Mouse (Mus musculus): ENCODE measurements around the gene Hoxc12.

The Hoxc12 gene

DNA sequence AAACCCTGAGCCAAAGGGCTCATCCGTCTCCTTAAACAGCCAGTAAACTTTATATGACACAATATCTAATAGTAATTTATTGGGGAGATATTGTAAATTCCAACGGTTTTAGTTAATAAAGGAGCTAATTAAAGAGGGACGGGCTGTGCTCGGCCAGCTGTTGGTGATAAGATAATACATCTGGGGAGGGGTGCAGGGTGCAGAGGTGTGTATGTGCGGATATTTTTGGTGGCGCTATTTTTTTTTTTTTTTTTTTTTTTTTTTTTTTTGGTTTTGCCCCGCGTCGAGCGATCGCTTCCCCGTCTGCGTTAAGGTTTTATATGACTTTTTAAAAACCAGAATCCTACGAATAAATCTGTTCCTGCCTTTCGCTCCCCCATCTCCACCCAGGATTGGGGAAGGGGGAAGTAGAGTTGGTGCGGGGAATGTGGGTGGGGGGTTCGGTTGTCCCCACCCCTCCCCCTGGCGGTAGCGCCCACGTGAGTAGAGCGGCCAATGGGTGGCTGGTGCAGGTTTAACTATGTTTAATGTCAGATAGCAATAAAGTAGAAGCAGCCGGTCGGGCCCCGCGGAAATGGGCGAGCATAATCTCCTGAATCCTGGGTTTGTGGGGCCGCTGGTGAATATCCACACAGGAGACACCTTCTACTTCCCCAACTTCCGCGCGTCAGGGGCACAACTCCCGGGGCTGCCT, at the start of gene Hoxc12:
Hoxc12 (plus strand) TSS at position 479 of the 694 bp plus-strand sequence.
- no peak for DNase-seq (ENCODE audit: inconsistent ontology term)

DNA sequence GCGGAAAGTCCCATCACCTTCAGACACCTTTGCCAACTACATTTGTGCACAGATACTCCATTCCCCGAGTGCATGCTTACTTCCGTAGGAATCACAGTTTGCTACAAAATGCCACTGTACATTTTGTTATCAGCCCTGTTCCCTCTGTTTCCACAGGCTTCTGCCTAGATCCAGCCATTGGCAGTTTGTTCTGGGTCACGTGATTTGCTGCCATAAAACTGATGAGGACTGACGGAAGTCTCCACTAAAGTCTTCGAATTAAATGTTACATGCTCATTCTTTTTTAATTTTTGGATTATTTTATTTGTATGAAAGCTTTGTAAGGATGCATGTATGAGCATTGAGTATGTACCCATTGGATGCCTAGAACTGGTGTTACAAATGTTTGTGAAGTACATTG, 41.4 kb upstream of the Hoxc12 start:
- DNase-seq (ENCODE audit: inconsistent ontology term), result no peak

DNA sequence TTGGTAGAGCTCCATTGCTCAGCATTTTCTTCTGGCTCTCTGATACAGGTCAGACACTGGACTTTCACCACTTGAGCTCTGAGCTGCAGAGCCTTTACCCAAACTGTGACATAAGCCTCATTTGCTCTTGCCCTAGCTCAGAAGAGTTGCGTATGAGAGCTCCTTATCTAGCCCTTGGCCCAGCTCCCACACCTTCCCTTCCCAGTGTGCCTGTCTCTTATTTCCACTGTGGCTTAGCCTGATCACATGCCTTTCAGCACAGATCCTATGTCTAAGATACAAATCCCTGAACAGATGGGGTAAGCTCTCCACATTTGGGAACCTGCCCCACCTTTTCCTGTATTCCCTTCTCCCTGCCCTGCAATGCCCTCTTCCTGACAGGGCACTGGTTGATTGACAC, 31.6 kb upstream of the Hoxc12 start:
- no peak for DNase-seq (ENCODE audit: inconsistent ontology term)

DNA sequence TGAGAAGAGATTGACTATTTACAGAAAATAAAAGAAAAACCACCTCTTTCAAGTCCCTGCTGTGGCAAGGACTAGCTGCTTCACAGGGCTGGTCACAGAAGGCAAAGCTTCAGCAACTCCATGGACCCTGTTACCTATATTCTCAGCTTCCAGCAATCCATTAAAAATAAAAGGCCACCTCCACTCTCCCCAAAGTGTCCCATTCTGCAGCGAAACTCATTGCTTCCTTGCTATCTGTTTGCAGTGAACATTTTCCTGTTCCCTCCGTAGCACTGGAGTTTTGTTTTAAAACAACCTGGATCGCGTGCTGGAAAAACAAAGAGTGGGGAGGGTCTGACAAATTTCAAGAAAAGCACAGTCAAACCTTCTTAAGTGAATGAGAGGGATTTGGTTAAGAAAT, 27.0 kb upstream of the Hoxc12 start:
- DNase-seq (ENCODE audit: inconsistent ontology term), result no peak

DNA sequence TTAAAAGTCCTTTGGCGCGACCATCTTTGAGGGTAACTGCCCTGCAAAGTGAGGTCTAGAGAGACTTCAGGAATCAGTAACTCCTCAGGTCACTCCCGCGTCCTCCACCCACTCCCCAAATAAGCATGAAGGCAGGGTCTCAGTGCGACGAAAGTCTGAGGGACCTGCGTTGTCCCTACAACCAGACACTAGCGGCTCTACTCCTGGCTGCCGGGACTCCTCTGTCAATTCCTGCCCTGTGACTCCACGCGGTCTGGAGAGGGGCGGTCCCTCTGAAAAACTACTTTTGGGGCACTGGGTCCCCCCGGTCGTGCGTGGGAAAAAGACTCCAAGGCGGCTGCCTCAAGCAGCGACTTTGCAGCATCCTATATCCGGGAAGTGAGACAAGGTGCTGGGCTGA, 26.5 kb upstream of the Hoxc12 start:
- no peak for DNase-seq (ENCODE audit: inconsistent ontology term)

DNA sequence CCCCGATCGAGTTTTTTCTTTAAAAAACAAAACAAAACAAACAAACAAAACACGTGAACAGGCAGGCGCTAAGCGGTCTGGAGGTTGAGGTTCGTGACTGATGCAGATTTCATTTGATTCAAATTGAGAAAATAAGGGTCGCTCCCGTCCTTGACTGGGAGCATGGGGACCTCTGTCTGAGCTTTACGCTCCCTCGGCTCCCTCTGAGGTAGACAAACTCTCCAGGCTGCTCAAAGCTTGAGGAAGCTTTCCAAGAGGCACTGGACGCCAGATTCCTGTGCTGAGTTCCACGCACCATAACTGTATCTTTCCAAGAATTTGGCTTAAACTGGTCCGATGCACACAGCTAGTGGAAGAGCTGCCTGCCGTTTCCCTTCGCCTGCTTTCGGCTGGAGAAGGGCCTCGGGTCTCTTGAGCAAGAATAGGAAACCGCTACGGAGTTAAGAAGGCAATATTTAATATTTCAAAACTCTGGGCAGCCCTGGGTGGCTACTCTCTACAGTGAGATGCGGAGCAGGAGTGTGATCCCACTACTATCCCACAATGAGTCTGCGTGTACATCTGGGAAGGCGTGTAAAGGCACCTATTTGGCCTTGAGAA, 26.0 kb upstream of the Hoxc12 start:
- no peak for DNase-seq (ENCODE audit: inconsistent ontology term)

DNA sequence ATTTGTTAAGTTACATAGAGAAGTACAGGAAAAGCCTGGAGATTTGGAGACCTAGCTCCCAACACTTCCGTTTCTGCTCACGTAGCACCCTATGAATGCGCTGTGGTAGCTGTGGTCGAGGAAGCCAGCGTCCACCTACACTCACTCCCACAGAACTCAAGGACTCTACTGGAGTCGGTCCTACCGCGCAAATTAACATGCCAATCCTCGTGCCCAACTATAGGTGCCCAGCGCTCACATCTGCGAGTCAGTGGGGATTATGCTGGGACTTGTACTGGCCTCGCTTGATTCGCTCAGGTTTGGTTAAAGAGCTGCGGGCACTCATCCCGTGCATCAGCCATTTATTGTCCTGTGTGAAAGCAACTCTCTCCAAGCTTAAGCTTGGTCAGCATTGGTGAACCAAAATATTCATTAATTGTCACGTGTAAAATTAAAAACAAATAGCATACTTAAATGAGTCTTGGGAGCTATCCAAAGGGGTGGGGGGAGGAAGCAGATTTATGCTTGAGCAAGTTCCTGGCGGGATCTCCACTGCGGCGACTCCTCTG, 23.4 kb upstream of the Hoxc12 start:
- no peak for DNase-seq (ENCODE audit: inconsistent ontology term)

DNA sequence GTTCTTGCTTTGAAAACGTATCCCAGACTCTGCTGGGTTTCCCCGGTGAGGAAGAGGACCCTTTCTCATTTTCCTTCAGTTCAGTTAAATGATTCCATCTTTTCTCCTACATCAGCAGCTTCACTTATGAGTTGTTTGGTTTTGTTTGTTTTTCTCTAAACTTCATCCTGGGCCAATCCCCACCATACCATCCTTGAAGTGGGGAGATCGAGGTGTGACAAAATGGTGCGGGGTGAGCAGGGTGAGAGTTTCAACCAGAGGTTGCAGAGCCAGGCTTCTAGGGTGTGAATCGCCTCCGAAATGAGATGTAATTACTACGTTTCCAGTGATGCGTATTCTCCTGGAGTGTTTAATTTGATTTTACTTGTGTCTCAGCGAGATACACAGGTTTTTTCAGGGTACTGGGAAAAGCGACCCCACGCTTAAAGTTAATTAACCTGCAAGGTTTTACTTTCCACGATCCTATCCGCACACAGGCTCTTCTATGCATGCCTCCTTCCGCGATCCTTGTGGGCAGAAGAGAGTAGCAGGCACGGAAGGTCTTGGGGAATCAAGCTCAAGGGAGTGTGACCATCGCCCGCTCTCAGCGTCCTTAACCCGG, 18.5 kb upstream of the Hoxc12 start:
- no peak for DNase-seq (ENCODE audit: inconsistent ontology term)

DNA sequence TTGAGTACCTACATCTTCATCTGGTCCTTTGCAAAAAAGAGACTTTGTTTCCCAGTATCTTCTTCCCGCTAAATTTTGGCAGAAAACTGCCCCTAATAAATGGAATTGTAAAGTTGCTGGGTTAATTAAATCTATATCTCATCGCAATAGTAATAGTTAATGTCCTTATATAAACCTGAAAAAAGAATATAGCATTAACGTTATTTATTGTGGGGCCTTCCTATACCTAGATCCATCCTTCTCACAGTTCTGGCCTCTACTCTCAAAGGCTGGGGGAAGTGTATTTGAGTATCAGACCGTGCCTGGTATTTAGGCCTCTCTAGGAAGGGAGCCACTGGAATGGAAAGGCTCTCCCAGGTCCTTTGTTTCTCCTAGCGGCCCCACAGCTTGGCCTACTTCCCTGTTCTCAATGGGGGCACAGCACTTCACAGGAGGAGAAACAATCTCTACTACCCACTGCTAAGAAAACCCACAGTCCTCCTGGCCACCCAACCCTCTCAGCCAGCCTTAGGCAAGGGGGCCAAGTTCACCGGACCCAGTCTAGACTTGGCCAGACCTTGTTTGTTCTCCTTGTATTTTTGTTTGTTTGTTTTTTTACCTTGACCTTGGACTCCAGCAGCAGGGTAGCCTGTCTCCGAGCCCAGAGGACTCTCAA, 17.8 kb upstream of the Hoxc12 start:
- DNase-seq (ENCODE audit: inconsistent ontology term), result no peak

DNA sequence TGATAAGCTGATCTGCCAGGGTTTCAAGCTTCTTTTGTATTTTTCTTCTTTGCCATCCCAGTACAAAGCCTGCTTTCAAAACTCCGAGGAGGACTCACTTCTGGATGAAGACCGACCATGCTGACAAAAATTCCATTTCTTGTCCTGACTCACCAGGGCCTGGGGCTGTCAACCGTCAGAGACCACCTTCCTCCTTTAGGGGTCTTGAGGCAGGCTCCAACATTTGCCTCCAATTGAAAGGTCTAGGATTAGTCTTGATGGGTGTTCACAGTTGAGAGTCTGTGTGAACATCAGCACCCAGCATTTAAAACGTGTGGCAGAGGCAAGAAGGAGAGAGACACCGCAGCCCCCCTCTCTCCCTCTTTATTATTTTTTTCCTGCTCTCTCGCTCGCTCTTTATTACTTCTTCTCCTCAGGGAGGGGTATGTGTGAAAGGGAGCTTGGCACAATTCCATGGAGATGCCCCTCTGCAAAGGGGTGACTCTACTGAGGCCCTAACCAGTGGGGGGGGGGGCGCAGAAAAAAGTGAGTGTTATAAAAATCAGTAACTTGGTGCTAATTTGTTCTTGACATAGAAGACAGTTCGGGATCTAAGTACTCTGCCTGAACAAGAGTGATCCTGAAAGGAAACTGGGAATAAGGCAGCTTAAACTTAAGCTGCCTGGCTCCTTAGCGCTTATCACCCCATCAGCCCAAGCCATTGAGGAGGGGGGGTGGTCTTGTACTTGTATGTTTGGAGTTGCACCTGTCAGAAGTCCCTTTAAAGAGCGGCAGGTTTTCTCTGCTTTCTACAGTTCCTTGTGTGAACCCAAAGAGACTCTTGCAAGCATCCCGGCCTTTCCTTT, 17.0 kb upstream of the Hoxc12 start:
- no peak for DNase-seq (ENCODE audit: inconsistent ontology term)

DNA sequence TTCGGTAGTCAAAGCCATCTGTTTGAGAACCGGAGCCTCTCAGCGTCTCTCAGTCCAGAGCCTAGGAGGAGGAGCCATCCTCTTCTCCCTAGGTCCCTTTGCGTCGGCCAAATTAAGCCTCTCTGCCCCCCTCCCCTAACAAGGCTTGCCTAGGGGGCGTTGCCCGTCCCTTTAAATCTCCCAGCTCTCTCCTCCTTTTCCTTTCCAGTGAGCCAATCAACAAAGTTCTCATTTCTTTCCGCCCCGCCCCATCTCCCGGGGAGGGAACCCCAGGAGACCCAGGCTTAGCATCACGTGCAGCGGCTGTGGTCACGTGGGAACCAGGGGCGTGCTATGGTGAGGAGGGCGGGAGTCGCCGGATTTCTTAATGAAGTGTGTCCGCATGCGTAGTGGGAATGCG, 15.9 kb upstream of the Hoxc12 start:
- peak; percentile 42 for DNase-seq (ENCODE audit: inconsistent ontology term)

DNA sequence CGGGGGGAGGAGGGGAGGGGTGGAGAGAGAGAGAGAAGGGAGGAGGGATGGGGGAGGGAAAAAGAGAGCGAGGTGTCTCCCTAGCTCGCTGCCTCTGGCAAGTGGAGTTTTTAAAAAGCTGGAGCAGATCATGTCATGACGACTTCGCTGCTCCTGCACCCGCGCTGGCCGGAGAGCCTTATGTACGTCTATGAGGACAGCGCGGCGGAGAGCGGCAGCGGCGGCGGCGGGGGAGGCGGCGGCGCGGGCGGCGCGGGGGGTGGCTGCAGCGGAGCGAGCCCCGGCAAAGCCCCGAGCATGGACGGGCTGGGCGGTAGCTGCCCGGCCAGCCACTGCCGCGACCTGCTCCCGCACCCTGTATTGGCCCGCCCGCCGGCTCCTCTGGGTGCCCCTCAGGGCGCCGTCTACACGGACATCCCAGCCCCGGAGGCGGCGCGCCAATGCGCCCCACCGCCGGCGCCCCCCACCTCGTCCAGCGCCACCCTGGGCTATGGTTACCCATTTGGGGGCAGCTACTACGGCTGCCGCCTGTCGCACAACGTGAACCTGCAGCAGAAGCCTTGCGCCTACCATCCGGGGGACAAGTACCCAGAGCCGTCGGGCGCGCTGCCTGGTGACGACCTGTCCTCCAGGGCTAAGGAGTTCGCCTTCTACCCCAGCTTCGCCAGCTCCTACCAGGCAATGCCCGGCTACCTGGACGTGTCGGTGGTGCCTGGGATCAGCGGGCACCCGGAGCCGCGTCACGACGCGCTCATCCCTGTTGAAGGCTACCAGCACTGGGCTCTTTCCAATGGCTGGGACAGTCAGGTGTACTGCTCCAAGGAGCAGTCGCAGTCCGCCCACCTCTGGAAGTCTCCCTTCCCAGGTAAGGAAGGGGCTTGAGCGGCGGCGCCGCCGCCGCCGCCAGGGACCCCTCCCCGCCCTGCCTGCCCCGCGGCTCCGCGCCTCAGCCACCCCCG, 15.2 kb upstream of the Hoxc12 start, which contains the start of gene Hoxc13:
Hoxc13 (plus strand) TSS at position 51 of the 959 bp plus-strand sequence.
- DNase-seq (ENCODE audit: inconsistent ontology term), result no peak

DNA sequence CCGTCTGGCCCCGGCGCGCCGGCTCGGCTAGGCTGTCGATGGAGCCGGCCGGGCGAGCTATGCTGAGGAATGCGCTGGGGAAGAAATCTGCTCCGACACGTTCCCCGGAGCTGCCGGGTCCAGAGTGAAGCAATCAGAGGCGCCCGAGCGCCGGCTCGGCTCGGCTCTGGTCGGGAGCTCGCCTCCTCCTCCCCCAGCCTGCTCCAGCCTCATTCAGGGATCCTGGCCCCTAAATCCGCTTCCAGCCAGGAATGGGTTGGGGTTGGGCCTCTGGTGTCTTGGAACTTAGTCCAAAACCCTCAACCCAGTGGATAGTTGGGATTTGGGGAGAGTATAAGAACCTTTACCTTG, 14.6 kb upstream of the Hoxc12 start:
- no peak for DNase-seq (ENCODE audit: inconsistent ontology term)

DNA sequence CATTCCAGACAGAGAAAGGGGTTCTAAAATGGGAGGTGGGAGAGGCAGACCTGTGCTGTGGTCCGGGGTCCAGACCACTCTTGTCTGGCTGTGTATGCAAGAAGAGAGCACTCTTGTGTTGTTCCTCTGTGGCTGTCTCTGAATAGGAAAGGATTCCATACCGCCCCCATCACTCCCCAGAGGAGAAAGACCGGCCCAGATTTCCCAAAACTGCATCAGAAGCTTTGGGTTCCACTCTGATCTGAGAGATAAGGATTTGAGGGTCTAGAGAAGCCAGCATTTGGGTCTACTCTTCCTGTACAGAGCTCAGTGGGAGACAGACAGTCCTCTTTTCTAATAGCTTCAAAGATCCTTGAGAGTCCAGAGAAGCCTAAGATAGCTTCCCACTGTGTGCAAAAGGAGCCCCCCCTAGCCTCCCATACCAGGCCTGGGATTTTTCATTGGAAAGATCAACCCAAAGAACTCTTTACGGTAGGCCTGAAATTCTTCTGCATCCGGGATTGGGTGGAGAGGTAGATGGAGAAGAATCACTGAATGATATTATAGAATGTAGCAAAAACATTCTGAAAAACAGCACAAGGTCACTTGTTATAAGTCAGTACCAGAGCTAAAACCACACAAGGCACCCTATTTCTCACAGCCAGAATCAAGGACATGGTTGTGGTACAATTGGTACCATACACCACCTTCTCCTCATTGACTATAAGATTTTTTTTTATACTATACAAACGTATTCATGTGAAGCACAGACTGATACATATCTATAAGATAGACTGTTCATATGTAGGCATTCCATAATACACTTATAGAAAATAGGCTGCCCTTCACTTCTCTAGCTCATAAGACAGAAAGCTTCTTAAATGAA, 13.7 kb upstream of the Hoxc12 start:
- DNase-seq (ENCODE audit: inconsistent ontology term), result no peak

DNA sequence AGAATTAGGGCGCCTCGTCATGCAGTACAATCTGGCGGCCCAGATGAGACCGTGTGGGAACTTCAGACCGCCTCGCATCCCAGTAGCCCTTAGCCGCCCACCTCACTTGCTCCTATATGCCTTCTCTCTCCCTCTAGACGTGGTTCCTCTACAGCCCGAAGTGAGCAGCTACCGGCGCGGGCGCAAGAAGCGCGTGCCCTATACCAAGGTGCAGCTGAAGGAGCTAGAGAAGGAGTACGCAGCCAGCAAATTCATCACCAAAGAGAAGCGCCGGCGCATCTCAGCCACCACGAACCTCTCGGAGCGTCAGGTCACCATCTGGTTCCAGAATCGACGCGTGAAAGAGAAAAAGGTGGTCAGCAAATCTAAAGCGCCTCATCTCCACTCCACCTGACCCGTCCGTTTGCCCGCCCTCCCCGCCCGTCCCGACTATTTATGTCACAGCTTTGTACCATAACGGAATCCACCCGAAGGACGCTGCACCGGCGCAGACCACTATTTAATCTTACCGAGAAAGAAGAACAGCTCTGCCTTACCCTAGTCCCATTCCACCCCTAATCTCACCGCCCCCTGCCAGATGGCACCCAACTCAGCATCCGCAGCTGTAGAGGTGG, 9.4 kb upstream of the Hoxc12 start:
- no peak for DNase-seq (ENCODE audit: inconsistent ontology term)

DNA sequence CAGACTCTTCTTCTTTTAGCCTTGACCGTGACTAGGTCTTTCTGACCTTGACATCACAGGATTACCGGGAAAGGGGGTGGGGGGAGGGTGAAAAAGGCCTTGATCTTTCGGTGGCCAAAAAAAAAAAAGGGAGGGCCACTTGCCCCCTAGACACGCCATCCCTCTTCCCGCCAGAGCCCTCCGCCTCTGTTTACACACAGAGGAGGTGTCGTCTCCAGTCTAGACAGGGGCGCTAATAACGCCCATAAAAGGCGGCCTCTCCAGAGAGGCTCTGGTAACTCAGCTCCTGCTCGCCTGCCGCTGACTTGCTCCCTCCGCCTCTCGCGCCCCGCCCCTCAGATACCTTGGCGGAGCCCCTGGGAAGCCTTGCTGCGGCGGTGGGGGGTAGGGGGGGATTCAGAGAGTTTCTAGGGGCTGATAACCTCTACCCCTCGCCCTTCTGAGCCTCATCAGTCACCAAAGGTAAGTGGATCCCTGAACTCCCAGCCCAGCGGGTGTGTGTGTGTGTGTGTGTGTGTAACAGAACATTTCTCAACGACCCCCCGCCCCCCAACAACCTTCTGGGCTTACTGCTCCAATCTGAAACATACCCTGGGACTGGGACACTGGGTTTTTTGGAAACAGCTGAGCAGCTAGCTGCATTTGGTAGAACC, 4.7 kb upstream of the Hoxc12 start:
- DNase-seq (ENCODE audit: inconsistent ontology term), result no peak

DNA sequence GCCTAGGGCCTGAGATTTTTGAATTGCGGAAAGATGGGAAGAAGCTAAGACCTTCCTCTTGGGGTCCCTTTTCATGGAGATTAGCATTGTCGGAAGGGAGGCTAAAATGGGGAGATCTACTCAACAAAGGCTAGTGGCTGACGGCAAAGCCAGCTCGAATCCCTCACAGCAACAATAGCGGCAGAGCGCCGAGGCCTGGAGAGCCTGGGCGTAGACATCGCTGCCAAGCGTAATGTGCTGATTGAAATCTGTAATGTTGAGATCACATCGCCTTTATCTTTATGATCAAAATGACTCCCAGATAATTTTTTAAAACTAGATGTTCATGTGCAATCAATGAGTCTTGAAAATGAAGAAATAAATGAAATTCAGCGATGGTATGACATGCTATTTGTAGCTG, 2.1 kb upstream of the Hoxc12 start:
- DNase-seq (ENCODE audit: inconsistent ontology term), result no peak

DNA sequence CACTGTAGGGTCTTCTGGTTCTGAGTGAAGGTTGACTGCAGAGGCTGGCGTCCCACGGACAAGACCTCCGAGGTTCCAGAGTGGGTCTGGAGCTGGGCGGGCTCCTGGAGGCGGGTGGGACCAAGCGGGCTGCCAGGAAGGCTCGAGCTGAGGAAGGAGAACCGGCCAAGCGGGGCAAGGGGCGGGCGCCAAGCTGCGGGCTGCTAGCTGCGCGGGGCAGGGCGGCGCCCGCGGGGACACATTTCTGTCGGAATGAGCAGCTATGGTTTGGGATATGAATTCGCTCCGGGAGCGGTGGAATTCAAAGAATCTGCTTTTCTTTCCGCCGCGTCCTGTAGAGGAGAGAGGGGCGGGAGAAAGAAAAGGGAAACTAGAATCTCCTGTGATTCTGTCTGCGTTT, 1.7 kb upstream of the Hoxc12 start:
- peak; percentile 43 for DNase-seq (ENCODE audit: inconsistent ontology term)

Data from Muller cell, postnatal 12 days (primary cell).